Mouse (Mus musculus) cerebellum, postnatal 14 days (tissue): ENCODE measurements around the gene Slc22a27.
"Not testable (repeated sequence)": the region's sequence is repeated elsewhere in the genome, so short reads cannot be mapped to it uniquely, and the experiment has no call there.

Source experiments
- DNase-seq, 2 experiments: peaks; one replicate each; pipeline ENCODE4 v3.0.0; 2021; ENCODE audit warnings: mixed read lengths in 2 of 2

The Slc22a27 gene

GRCm38 (mm10) chr19:7965927-7966326 lies at the start of gene Slc22a27:
Gene Slc22a27, minus strand, starts transcription at chr19:7966027.
- DNase-seq = not testable (repeated sequence)

- not testable (repeated sequence) for DNase-seq
These were observed 45.8 kb upstream of the Slc22a27 start for GRCm38 (mm10) chr19:8011596-8011995.

GRCm38 (mm10) chr19:8009086-8009485 lies 43.3 kb upstream of the Slc22a27 start:
- DNase-seq = peak in 1 of 2 experiments; percentile 3

- no peak for DNase-seq
These were observed 2.9 kb upstream of the Slc22a27 start for GRCm38 (mm10) chr19:7968703-7969102.

- not testable (repeated sequence) for DNase-seq
These were observed 723 bp upstream of the Slc22a27 start for GRCm38 (mm10) chr19:7966550-7966949.

GRCm38 (mm10) chr19:7939391-7939790 lies 26.4 kb downstream of the Slc22a27 start:
- not testable (repeated sequence) for DNase-seq

- DNase-seq = no peak
These were observed 89.2 kb downstream of the Slc22a27 start for GRCm38 (mm10) chr19:7876626-7877025.

- DNase-seq = no peak
These were observed 136.0 kb downstream of the Slc22a27 start for GRCm38 (mm10) chr19:7829851-7830250.
